Mouse (Mus musculus) midbrain, embryonic 16.5 days (tissue): ENCODE results near the gene Scaper. TPM values are rescaled to one million over a fixed set of nuclear protein-coding genes. Genes with fewer than 3 reads are reported as not detected.
A peak's percentile ranks its signal among the peaks of the same experiment; 100 is the strongest.

Experiments
- ATAC-seq: fragments of 200-750 bp; cut with Nextera tagmentation; 2 replicates; pipeline ENCODE4 v1.8.0; 2017; ENCODE audit warnings: moderate TSS enrichment
- H3K27ac ChIP-seq: fragments of 300-500 bp; sonication (generic); 2 replicates; pipeline ENCODE4 v1.5.1; 2014; ENCODE audit warnings: mild to moderate bottlenecking, low read length, mixed read lengths
- H3K27me3 ChIP-seq: fragments of 300-500 bp; sonication (generic); 2 replicates; pipeline ENCODE4 v1.6.1; 2014; ENCODE audit warnings: low read depth, low read length, mixed read lengths; ENCODE audit not compliant: control insufficient read depth, insufficient read depth
- H3K36me3 ChIP-seq: fragments of 300-500 bp; sonication (generic); 2 replicates; pipeline ENCODE4 v1.6.1; 2014; ENCODE audit warnings: mild to moderate bottlenecking, low read length, moderate library complexity, mixed read lengths; ENCODE audit not compliant: control insufficient read depth, insufficient read depth
- H3K4me1 ChIP-seq: fragments of 300-500 bp; sonication (generic); 2 replicates; pipeline ENCODE4 v1.6.1; 2014; ENCODE audit warnings: mild to moderate bottlenecking, low read length, mixed read lengths; ENCODE audit not compliant: control insufficient read depth, insufficient read depth
- H3K4me2 ChIP-seq: fragments of 300-500 bp; sonication (generic); 2 replicates; pipeline ENCODE4 v1.6.1; 2014; ENCODE audit warnings: mild to moderate bottlenecking, low read length, mixed read lengths
- H3K4me3 ChIP-seq: fragments of 300-500 bp; sonication (generic); 2 replicates; pipeline ENCODE4 v1.5.1; 2014; ENCODE audit warnings: low read depth, mild to moderate bottlenecking, low read length, moderate library complexity, mixed read lengths
- H3K9ac ChIP-seq: fragments of 300-500 bp; sonication (generic); 2 replicates; pipeline ENCODE4 v1.6.1; 2014; ENCODE audit warnings: low read depth, low read length, mixed read lengths
- H3K9me3 ChIP-seq: fragments of 300-500 bp; sonication (generic); replicated peaks from 2 replicates; pipeline ENCODE4 v1.6.1; 2014; ENCODE audit warnings: mild to moderate bottlenecking, low read length, mixed read lengths; ENCODE audit not compliant: control insufficient read depth, poor library complexity, severe bottlenecking
- WGBS: fragments of 180-500 bp; shearing (Covaris S2); extraction: QIAGEN DNeasy Blood & Tissue Kit; methylation state at CpG from one replicate; pipeline ENCODE4 v1.1.7; 2014; 5-methylcytosine and 5-hydroxymethylcytosine counted together
- polyA plus RNA-seq: library from polyadenylated mRNA; unstranded; fragments of >200 nt; fragmentation: Nextera tagmentation; extraction: Ambion mirVana; gene quantifications from 2 replicates; pipeline ENCODE4 v1.2.1, GENCODE M21; 2015

The Scaper gene
- polyA plus RNA-seq: 43.4 and 49.1 TPM in 2 replicates

DNA sequence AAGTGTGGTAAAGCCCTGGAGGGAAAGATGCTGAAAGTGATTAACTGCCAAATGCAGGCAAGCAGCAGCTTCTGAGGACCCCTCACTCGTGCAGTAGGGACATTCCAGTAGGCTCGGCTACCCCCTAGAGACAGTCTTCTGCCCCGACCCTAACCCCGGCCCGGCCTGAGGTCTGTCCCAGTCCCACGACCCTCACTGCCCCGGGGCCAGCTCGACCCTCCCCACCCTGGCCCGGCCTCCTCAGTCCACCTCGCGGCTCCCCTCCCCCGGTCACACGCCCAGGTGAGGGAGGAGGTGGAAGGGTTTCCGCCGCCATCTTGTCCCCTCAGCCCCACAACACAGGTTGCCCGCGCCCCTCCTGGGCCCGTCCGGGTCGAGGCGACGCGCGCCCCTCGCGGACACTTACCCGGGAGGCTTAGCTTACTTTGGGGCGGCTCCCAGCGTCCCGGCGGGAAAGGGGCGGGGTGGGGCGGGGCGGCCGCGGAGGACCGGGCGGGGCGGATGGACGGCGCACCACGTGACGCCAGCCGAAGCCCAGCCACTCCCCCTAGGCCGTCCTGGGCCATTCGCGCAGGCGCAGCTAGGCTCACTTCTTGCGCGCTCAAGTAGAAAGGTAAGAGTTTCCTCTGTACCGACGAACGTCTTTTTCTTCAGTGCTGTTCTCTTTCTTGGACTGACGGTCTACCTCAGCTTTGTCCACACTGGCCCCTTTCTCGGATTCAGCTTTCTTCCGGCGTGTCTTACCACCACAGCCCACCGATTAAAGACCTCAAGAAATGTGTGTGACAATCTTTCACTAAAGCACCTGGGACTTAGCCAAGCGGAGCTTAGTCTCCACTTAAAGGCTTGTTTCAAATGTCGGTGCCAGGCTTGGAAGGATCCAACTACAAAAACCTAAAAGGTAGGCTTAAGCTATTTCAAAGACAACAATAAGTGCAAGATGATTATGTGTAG lies at the start of gene Scaper:
Gene Scaper, minus strand, starts transcription at position 456 of the 954 bp plus-strand sequence.
- Histone ChIP-seq H3K27me3 (no peaks in the 10 kb centered on the region), H3K4me2 (peak within 1 kb of the TSS; percentile 55), H3K9me3 (no peaks in the 10 kb centered on the region), H3K9ac (peak within 1 kb of the TSS; percentile 84), H3K27ac (peak within 1 kb of the TSS; percentile 90), H3K4me1 (peaks cover 18% of the 10 kb centered on the region), H3K36me3 (no peaks in the 10 kb centered on the region), H3K4me3 (peak within 1 kb of the TSS; percentile 65)
- peak; percentile 98 for ATAC-seq
- under 1% methylated on average over 56 of the region's 60 CpGs for WGBS

DNA sequence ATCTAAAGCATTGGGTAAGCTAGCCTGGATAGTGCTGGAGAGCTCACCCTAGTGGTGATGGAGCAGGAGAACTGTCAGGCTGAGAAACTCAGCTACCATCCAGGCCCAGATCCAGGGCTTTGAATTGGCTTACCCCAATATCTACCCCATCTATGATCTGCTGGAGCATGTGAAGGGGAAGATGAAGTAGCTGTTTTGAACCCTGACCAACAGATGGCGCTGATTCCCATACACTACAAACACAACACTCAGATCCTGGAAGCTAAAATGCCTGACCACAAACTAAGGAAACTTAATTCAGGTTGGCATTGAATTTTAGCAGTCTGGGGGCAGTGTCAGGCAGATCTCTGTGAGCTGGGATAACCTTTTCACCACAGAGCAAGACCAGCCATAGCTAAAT lies 8.9 kb upstream of the Scaper start:
- Histone ChIP-seq H3K4me1 (no peaks in the 10 kb centered on the region), H3K27ac (no peak overlapping the region), H3K27me3 (no peaks in the 10 kb centered on the region), H3K36me3 (no peaks in the 10 kb centered on the region), H3K4me2 (no peak overlapping the region), H3K4me3 (no peak overlapping the region), H3K9me3 (no peaks in the 10 kb centered on the region), H3K9ac (no peak overlapping the region)
- 31% methylated on average over 1 of the region's 1 CpGs for WGBS
- no peak for ATAC-seq

DNA sequence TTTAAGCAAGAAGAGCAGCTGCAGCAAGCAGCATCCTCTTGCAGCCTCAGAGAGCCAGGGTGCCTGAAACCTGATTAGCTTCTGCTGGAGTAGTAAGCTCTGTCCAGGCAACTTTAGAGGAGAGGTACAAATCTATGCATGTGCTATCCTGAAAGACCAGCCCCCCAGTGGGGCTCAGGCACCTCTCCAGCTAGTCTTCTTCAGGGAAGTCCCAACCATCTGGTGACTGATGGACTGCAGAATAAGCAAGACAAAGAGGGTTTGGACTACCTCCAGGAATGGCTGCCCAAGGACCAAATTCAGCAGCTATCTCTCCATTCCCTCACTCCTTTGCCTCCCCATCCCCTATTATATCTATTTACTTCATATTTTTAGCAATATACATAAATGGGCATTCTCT lies 3.4 kb upstream of the Scaper start:
- no peak overlapping the region for H3K27ac ChIP-seq
- no peaks in the 10 kb centered on the region for H3K27me3 ChIP-seq
- H3K4me1 ChIP-seq: peaks cover 11% of the 10 kb centered on the region
- no peak overlapping the region for H3K4me2 ChIP-seq
- H3K9ac ChIP-seq: no peak overlapping the region
- no peaks in the 10 kb centered on the region for H3K36me3 ChIP-seq
- H3K4me3 ChIP-seq: no peak overlapping the region
- ATAC-seq: no peak
- no peaks in the 10 kb centered on the region for H3K9me3 ChIP-seq

GRCm38 (mm10) chr9:55938618-55938985 lies 683 bp upstream of the Scaper start:
- H3K4me3 ChIP-seq: peak overlapping the region; percentile 65
- no peaks in the 10 kb centered on the region for H3K9me3 ChIP-seq
- H3K36me3 ChIP-seq: no peaks in the 10 kb centered on the region
- peak overlapping the region; percentile 84 for H3K9ac ChIP-seq
- H3K27me3 ChIP-seq: no peaks in the 10 kb centered on the region
- H3K27ac ChIP-seq: no peak overlapping the region; the same call in 1 of the 2 replicates
- H3K4me1 ChIP-seq: peaks cover 18% of the 10 kb centered on the region
- WGBS: 55% methylated on average over 6 of the region's 6 CpGs
- H3K4me2 ChIP-seq: peak overlapping the region; percentile 55
- ATAC-seq: no peak

DNA sequence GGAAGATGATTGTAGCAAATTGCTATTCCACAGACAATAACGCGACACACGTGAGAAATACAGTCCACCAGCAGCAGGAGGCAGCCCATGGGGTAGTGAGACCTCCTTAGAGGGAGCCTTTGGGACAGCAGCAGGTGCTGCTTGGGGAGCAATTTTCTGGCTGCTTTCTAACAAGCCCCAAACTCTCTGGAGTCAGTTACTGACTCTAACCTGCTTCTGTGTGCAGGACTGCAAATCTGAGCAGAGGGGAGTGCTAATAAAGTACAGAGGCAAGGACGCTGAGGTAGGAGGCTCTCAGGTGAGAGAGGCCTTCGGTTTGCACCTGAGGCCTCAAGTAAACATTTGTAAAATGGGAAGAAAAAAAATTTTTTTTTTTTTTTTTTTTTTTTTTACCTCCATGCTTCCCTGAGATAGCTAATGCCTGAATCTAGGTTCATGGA lies 675 bp downstream of the Scaper start:
- Histone ChIP-seq H3K4me1 (peaks cover 18% of the 10 kb centered on the region), H3K4me3 (peak overlapping the region; percentile 65), H3K4me2 (peak overlapping the region; percentile 55), H3K27me3 (no peaks in the 10 kb centered on the region), H3K36me3 (no peaks in the 10 kb centered on the region), H3K9me3 (no peaks in the 10 kb centered on the region), H3K9ac (peak overlapping the region; percentile 84), H3K27ac (peak overlapping the region; percentile 90)
- peak; percentile 16; the same call in 1 of the 2 replicates for ATAC-seq
- 28% methylated on average over 5 of the region's 5 CpGs for WGBS

DNA sequence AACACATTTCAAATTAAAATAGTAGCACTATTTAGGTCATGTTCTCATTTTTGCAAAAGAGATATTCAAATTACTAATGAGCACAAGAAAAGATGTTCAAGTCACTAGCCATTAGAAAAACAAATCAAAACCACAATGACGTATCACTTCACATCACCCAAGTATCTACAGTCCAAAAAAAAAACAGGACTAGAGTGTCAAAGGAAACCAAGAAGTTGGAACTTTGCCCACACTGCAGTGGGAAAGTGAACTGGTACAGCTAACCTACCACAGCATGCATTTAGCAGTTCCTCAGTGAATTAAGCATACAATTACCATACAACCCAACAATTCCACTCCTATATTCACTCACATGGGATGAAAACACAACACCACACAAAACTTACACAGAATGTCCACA lies 5.4 kb downstream of the Scaper start:
- no peak overlapping the region for H3K27ac ChIP-seq
- WGBS: 84% methylated on average over 1 of the region's 1 CpGs
- no peaks in the 10 kb centered on the region for H3K27me3 ChIP-seq
- no peak overlapping the region for H3K4me3 ChIP-seq
- H3K9me3 ChIP-seq: no peaks in the 10 kb centered on the region
- no peaks in the 10 kb centered on the region for H3K36me3 ChIP-seq
- H3K9ac ChIP-seq: no peak overlapping the region
- H3K4me2 ChIP-seq: no peak overlapping the region
- no peak for ATAC-seq
- peaks cover 12% of the 10 kb centered on the region for H3K4me1 ChIP-seq

- ATAC-seq: no peak
- 79% methylated on average over 3 of the region's 3 CpGs for WGBS
- no peaks in the 10 kb centered on the region for H3K4me1 ChIP-seq
- no peak overlapping the region for H3K4me3 ChIP-seq
- no peak overlapping the region for H3K4me2 ChIP-seq
- H3K9me3 ChIP-seq: no peaks in the 10 kb centered on the region
- H3K36me3 ChIP-seq: no peaks in the 10 kb centered on the region
- no peak overlapping the region for H3K27ac ChIP-seq
- no peak overlapping the region for H3K9ac ChIP-seq
- no peaks in the 10 kb centered on the region for H3K27me3 ChIP-seq
Measured at GRCm38 (mm10) chr9:55918579-55918978, 19.3 kb downstream of the Scaper start.

DNA sequence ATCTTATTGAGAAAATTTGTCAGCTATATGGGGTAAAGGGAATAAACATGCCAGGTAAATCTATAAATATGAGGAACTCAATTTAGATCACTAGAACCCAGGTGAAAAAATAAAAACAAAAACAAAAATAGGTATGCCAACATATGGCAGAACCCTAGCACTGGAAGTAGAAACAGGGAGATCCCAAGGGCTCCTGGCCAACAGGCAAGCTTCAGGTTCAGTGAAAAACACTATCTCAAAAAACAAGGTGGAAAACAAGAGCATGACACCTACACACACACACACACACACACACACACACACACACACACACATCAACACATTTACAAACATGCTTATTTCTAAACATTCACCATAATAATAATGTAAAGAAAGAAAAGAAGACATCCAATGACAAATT lies 21.2 kb downstream of the Scaper start:
- Histone ChIP-seq H3K9ac (no peak overlapping the region), H3K27me3 (no peaks in the 10 kb centered on the region), H3K36me3 (0 out of 2 replicates have a peak, but pooled peaks cover 2% of the 10 kb centered on the region), H3K4me3 (no peak overlapping the region), H3K9me3 (no peaks in the 10 kb centered on the region), H3K4me2 (no peak overlapping the region), H3K27ac (no peak overlapping the region), H3K4me1 (no peaks in the 10 kb centered on the region)
- ATAC-seq: no peak

- ATAC-seq: no peak
- no peaks in the 10 kb centered on the region for H3K27me3 ChIP-seq
- H3K9me3 ChIP-seq: no peaks in the 10 kb centered on the region
- H3K4me2 ChIP-seq: no peak overlapping the region
- no peak overlapping the region for H3K9ac ChIP-seq
- H3K27ac ChIP-seq: no peak overlapping the region
- H3K4me3 ChIP-seq: no peak overlapping the region
- peaks cover 10% of the 10 kb centered on the region; the same call in 1 of the 2 replicates for H3K36me3 ChIP-seq
- 71% methylated on average over 2 of the region's 2 CpGs for WGBS
- no peaks in the 10 kb centered on the region for H3K4me1 ChIP-seq
Measured at GRCm38 (mm10) chr9:55911481-55911880, 26.4 kb downstream of the Scaper start.
